Comparison of ENCODE assay signal across 19 mouse cellular contexts in genomic region chr10:41744006-41744405, GRCm38 (mm10). TPM values are rescaled to one million over a fixed set of nuclear protein-coding genes. Genes with fewer than 3 reads are reported as not detected.
"Had no signal": no experiment of that assay in that cellular context is flagged by ENCODE, and none has a peak within 500 bp of the region (broad histone marks: within the 10 kb centered on the region; RNA-seq: fewer than 3 reads in every experiment).

No protein-coding gene starts in this region.

- H3K9ac ChIP-seq: liver, embryonic 15.5 days; liver, postnatal 0 days; lung, embryonic 15.5 days; midbrain, embryonic 13.5 days; midbrain, embryonic 15.5 days; neural tube, embryonic 12.5 days; stomach, embryonic 15.5 days had no signal

- H3K36me3 ChIP-seq: lung, embryonic 15.5 days; neural tube, embryonic 12.5 days; stomach, embryonic 15.5 days had no signal

- H3K27me3 ChIP-seq: liver, embryonic 15.5 days; lung, embryonic 15.5 days; megakaryocyte, embryonic 14.5 days; midbrain, embryonic 13.5 days; midbrain, embryonic 15.5 days; neural tube, embryonic 12.5 days; stomach, embryonic 15.5 days had no signal

- H3K4me3 ChIP-seq: liver, embryonic 15.5 days; lung, embryonic 15.5 days; megakaryocyte, embryonic 14.5 days; midbrain, embryonic 13.5 days; midbrain, embryonic 15.5 days; neural tube, embryonic 12.5 days; stomach, embryonic 15.5 days had no signal

- H3K9me3 ChIP-seq: liver, embryonic 15.5 days; lung, embryonic 15.5 days; megakaryocyte, embryonic 14.5 days; midbrain, embryonic 13.5 days; midbrain, embryonic 15.5 days; neural tube, embryonic 12.5 days; stomach, embryonic 15.5 days had no signal

- ATAC-seq: liver, postnatal 0 days; lung, postnatal 0 days; midbrain, embryonic 13.5 days; midbrain, embryonic 15.5 days had no signal

- H3K27ac ChIP-seq: liver, embryonic 15.5 days; lung, embryonic 15.5 days; macrophage; midbrain, embryonic 13.5 days; midbrain, embryonic 15.5 days; neural tube, embryonic 12.5 days; stomach, embryonic 15.5 days; stomach, postnatal 0 days had no signal

- H3K4me2 ChIP-seq: liver, embryonic 15.5 days; lung, embryonic 15.5 days; midbrain, embryonic 11.5 days; midbrain, embryonic 13.5 days; midbrain, embryonic 15.5 days; neural tube, embryonic 12.5 days; stomach, embryonic 15.5 days had no signal

- DNase-seq: liver, postnatal 0 days; lung, adult 2 months; lung, postnatal 14 days; lung, postnatal 36 days; right cerebral cortex, postnatal 14 days; thymus, adult 2 months; thymus, postnatal 25 days; thymus, postnatal 4 days had no signal

- H3K4me1 ChIP-seq: liver, embryonic 15.5 days; lung, embryonic 15.5 days; midbrain, embryonic 15.5 days; neural tube, embryonic 12.5 days; stomach, embryonic 15.5 days had no signal

RNA-seq across cellular contexts. Expression of gene Ccdc162, which starts 27.6 kb away (rescaled TPM):
- polyA plus RNA-seq: liver, embryonic 15.5 days; macrophage had no signal
